Mouse (Mus musculus): ENCODE data around the gene BC005624.
"Not testable (repeated sequence)": the region's sequence is repeated elsewhere in the genome, so short reads cannot be mapped to it uniquely, and the experiment has no call there.

The BC005624 gene

DNA sequence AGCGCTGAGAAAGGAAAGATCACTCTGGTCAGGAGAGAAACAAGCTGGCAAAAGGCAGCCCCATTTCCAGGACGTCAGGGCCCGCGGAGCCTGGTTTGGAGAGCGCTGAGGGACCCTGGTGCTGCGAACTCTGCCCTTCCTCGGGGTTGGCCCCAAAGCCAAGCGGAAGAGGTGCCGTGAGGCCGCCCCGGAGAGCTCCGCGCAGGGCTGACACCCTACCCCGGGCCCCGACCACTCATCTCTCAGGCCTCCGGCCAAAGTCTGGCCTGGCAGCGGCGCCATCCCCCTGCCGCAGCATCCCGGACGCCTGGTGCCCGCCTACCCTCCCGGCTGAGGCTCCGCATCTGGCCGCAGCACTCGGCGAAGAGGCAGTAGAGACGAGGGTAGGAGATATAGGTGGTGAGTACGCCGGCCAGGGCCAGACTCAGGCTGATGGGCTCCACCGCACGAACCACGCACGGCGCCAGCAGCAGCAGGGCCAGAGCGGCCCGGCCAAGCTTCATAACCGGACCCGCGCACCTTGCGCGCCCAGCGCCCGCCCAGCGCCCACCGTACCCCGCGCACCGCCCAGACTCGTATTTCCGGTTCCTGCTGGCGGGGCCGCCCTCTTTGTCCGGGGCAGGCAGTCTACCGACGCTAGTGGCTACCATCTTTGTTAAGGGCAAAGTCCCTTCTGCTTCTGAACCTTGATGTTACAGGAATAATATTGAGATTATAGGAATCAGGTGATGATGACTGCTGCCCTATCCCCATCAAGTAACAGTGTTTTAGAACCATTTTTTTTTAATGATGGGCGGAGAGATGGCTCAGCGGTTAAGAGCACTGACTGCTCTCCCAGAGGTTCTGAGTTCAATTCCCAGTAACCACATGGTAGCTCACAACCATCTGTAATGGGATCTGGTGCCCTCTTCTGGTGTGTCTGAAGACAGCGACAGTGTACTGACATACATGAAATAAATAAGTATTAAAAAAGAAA, 14.4 kb downstream of the BC005624 start, which contains the start of gene Tor1a:
Gene Tor1a, minus strand, starts transcription at position 582 of the 976 bp plus-strand sequence.
- in situ Hi-C loops (cut with MboI): no loop called here

DNA sequence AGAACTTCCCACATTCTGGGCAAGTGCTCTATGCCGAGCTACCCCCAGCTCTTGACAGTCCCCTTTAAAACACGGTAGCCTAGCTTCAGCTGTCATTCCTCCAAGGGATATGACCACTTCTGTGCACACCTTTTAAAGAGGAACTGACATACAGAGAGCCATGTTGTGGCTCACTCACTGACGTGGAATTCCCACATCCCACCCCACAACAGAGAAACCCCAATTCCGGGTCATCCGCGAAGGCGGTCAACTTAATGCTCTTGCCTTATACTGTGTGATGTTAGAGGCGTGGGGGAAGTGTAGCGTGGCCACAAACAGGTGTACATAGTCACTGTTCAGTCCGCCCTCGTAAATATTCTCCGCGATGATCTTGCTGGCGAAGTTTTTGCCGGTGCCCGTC, 15.2 kb downstream of the BC005624 start:
- in situ Hi-C loops (cut with MboI): no loop called here

DNA sequence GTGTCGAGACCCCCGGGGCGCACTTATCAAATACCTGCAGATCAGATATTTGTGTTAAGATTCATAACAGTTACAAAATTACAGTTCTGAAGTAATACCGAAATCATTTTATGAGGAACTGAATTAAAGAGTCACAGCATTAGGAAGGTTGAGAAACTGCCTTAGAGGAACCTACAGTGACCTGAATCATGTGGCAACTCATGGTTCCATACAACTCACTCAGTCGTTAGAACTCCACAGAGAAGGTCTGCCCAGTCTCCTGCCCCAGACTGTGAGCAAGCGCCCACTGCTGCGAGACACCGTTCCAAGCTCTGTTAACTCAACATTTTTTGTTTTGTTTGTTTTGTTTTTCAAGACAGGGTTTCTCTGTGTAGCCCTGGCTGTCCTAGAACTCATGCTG, 16.4 kb downstream of the BC005624 start:
- in situ Hi-C loops (cut with MboI): no loop called here

DNA sequence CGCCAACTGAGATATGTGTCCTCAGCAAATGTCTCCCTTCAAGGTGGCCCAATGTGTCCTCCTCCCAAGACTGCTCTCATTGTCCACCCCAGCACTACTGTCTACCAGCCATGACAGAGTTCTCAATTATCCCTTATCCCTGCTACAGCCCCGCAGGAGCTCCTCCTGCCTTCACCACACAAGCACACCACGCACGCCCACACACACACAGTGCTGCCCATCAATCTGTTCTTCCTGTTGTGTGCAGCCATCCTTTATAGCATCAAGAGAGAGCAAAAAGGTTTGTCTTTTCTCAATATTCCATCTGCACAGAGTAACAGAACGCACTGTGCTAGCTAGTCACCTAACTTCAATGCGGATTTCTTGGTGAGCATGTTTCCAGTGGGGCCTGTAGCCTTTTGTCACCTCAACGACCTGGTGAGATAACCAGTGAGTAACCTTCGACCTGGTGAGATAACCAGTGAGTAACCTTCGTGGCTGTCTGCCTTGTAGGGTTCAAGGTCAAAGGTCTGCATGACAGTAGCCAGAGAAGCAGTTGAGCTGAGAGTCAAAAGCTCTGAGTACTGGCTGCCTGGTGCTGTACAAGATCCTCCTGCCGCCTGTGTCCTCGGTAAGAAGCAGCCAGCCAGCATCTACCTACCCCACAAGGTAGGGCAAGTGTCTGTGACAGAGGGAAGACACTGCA, 19.3 kb downstream of the BC005624 start:
- in situ Hi-C loops (cut with MboI): no loop called here

DNA sequence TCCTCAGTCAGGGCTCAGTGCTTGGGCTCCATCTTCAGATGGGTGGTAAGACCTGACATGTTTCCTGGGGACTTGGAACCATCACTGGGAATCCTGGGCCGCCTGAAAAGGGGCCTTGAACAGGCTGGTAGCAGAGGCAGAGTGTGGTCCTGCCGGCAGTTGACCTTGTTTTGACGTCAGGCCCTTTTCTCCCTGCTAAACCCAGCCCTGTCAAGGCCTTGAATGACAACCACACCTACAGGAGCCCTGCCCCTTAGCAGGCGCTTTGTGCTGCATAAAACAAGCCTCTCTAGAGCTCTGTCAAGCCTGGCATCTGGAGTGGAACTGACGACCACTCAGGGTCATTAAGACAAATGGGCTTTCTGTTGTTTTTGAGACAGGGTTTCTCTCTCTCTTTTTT, 22.1 kb downstream of the BC005624 start:
- in situ Hi-C loops (cut with MboI): no loop called here

DNA sequence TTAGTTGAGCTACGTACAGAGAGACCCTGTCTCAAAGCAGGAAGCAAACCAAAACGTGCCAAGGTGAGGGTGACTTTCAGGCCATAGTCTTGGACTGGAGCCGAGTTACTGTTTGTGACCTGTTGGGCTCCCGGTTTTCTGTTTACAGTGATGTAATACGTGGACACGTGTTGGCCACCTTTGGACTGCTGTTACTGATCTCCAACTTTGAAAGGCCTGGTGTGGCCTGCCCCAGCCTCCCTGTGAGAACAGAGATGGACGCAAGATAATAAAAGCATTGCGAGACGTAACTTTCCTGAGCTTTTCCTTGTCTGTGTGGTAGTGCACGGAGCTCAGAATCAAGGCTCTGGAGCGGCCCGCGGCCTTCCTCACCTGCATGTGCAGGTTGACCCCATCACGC, 23.3 kb downstream of the BC005624 start:
- in situ Hi-C loops (cut with MboI): no loop called here

DNA sequence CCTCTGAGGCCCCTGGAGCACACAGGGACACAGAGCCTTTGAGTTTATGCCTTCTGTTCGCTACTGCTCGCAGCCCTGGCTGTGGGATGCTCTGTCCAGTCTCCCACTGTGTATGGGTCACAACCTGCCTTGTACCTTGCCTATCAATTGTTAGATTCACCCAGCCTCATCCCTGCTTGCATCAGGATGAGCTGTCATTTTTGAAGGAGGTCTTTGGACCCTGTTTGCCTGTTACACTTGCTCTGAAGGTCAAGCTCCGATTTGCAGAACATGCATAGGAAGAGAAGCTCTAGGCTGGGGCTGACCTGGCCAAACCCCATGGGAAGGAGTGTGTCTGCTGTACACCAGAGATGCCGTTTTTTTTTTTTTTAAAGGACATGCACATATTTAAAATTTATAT, 24.5 kb downstream of the BC005624 start:
- in situ Hi-C loops (cut with MboI): no loop called here

DNA sequence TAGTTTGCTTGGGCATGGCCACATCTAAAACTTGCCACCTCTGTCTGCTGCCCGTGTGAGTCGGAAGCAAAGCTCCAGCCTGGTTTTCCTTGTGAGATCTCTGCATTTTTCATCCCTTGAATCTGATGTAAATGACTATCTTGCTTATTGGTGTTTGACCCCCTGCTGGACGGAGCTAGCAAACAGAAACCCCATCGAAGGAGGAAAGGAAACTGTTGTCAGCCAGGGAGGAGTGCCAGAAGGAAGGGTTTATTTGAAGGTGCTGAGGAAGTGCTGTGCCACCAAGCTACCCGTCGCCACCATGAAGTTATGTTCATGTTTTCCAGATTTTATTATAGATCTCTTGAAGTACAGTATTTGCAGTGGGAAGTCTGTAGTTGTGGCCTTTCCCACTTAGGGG, 27.2 kb downstream of the BC005624 start:
- in situ Hi-C loops (cut with MboI): no loop called here

DNA sequence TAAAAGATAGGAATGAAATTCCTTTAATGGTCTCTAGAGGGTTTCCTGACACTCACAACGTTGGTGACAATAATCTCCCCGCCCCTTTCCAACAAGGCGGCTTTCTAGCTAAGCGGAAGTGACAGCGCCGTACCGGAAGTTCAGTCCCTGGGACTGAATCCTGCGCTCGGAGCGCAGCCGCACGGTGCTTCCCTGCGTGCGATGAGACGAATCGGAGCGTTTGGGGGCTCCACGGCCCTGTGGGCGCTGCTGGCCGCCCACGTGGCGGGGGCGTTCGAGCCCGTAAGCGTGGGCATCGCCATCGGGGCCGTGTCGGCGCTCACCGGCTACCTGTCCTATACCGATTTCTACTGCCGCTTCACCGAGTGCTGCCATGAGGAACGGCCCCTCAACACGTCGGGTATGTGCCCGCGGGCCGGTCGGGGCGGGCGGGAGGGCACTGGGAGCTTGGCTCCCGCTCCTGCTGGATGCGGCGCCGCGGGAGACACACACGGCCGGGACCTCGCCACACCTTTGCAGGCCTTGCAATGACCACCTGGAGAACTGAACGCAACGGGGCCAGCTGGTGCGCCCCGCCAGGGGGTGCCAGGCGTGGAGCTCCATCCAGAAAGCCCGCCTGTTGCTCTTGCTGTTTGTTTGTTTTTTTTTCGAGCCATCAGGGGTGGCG, 29.0 kb downstream of the BC005624 start, which contains the start of gene Tor1b:
Gene Tor1b, plus strand, starts transcription at position 136 of the 667 bp plus-strand sequence.
- in situ Hi-C loops (cut with MboI): no loop called here

DNA sequence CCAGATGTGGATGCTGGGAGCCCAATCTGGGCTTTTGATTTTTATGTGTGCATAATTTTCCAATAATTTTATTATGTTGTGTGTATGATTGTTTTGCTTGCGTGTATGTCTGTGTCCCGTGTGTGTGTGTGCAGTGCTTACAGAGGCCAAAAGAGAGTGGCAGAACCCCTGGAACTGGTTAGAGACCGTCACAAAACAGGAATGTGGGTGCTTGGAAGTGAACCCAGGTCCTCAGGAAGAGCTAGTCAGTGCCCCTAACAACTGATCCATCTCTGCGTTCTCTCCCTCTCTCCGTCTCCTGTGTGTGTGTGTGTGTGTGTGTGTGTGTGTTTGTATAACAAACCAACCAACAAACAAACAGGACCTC, 29.6 kb downstream of the BC005624 start:
- in situ Hi-C loops (cut with MboI): no loop called here

DNA sequence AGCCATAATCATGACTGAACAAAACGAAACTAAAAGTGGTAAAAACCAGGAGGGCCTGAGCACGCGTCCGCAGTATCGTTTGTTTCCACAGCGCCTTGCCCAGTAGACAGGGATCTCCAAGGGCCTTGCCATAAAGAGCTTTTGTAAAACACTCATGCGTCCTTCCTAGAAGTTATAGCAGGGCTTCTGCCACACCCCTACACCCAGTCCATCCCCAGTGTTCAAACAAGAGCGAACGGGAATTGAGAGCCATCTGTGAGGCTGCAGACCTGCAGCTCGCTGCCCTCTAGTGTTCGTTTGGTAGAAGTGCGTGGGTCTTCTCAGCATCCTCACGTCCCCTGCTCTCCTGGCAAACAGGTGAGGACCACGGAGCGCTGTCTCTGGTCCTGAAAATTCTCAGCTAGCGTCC, 39.4 kb downstream of the BC005624 start:
- in situ Hi-C loops (cut with MboI): no loop called here

DNA sequence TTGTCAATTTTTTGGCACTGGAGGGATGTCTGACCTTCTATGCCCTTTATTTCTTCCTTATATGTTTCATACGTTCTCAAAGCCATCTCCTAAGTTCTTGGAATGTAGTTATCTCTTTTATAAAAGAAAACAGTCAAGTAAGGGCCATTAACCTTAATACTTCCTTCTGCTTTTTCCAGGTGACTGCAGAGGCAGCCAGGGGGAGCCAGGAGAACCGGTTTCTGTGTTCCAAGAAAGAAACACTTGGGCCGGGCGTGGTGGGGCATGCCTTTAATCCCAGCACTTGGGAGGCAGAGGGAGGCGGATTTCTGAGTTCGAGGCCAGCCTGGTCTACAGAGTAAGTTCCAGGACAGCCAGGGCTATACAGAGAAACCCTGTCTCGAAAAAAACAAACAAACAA, 39.9 kb downstream of the BC005624 start:
- in situ Hi-C loops (cut with MboI): not testable (repeated sequence)

DNA sequence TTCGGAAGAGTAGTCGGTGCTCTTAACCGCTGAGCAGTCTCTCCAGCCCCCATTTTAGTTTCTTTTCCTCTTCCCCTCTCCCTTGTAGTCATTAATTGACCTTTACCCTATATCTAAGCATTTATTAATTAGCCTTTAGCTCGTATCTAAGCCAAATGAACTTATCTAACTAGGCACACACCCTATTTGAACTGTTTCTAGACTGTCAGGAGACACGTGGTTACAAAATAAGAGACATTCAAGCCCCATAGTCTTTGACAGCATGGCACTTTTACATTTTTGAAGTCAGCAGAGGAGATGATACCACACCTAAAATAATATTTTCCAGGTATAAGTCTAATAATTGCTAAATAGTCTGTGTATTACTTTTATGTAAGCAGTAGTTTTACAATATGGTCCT, 40.4 kb downstream of the BC005624 start:
- in situ Hi-C loops (cut with MboI): no loop called here

DNA sequence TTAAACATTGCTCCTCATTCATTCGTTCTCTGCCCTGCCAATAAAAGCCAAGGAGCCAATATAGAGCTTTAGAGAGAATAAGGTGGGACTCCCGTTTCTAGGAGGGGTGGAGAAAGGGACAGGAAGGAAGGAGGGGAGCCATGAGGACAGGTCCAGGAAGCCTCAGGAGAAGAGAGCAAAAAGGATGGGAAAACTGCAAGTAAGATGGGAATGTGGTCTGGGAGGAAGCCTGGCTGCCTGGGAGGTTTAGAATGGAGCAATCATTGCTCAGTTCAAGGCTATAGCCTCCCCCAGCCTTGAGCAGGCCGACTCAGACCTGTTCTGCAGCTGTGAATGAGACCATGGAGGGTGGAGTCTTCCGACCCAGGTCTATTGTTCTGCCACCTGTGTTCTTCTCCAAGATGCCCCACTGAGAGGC, 43.4 kb downstream of the BC005624 start:
- in situ Hi-C loops (cut with MboI): no loop called here

DNA sequence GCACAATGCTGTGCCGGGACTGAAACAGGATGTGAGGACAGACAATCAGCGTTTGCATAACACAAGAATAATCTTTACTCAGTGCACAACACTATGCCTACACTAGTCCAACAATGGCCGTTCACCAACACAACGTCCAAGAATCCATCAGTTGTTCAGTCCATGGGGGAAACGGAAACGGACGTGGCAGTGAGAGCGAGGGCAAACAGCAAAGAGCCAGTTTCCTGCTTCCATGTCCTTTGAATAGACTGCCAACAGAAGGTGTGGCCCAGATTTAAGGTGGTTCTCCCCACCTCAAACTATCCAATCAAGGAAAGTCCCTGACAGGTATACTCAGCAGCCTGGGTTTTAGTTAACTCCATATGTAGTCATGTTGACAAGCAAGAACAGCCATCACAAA, 44.3 kb downstream of the BC005624 start:
- in situ Hi-C loops (cut with MboI): no loop called here

DNA sequence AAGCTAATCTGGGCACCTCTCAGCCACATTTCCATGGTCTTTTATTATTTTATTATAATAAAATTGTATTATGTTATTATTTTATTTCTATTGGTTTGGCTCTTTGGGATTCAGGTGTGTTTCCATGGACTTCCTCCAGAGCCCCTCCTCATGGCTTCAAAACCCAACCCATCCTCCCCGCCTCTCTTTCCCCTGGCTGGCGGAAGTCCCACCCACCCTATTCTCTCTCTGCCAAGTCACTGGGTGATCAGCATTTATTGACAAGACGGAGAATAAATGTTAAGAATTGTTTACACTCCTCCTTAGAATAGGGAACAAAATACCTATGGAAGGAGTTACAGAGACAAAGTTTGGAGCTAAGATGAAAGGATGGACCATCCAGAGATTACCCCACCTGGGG, 45.2 kb downstream of the BC005624 start:
- in situ Hi-C loops (cut with MboI): no loop called here

DNA sequence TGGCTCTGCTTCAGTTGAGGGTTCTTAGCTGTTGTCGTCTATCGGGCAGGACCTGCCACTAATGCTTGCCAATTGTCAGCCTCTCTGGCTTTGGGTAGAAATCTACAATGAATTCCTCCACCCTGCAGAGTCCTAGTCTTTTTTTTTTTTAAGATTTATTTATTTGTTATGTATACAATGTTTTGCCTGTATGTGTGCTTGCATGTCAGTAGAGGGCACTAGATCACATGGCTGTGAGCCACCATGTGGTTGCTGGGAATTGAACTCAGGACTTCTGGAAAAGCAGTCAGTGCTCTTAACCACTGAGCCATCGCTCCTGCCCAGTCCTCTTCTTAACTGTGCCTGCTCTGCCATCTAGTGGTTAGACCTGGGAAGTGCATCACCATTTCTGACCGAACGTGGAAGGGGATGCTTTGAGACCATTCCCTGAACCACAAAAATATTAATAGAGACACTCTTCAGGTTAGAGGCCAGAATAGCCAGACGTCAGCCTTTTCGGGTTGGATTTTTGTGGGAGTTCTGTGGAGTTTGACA, 48.0 kb downstream of the BC005624 start:
- in situ Hi-C loops (cut with MboI): no loop called here

DNA sequence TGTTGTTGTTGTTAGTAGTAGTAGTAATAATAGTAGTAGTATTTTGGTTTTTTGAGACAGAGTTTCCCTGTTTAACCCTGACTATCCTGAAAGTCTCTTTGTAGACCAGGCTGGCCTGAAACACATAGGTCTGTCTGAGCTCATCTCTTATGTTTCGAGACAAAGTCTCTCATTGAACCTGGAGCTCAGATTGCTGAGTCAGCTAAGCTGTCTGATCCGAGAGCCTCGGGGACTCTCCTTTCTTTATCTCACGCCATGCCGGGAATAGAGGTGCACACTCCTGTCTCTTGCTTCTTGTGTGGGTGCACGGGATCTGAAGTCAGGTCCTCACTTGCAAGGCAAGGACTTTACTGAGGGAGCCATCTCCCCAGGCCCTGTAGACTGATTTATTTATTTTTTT, 49.0 kb downstream of the BC005624 start:
- in situ Hi-C loops (cut with MboI): no loop called here

DNA sequence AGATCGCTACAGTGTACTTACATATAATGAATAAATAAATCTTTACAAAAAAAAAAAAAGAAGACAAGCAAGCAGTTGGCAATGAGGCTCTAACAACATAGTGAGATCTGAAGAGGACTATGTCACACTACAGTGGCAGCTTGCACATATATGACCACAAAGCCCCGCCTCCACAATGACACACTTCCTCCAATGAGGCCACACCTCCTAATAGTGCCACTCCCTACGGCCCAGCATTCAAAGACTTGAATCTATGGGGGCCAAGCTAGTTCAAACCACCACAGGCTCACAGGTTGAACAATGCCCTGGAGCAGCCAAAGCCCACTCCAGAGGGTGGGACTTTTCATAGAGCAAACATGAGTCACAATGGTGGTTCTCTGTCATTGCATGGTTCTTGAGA, 50.1 kb downstream of the BC005624 start:
- in situ Hi-C loops (cut with MboI): no loop called here

DNA sequence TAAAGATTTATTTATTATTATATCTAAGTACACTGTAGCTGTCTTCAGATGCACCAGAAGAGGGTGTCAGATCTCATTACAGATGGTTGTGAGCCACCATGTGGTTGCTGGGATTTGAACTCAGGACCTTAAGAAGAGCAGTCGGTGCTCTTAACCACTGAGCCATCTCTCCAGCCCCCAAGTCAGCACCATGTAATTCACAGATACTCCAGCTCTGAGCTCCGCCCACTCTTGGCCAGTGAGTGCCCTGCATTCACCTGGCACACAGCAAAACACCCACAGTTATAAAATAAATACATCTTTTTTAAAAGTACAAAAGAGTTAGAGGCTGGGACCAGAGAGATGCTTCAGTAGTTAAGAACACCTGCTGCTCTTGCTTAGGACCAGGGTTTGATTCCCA, 51.2 kb downstream of the BC005624 start:
- in situ Hi-C loops (cut with MboI): not testable (repeated sequence)

DNA sequence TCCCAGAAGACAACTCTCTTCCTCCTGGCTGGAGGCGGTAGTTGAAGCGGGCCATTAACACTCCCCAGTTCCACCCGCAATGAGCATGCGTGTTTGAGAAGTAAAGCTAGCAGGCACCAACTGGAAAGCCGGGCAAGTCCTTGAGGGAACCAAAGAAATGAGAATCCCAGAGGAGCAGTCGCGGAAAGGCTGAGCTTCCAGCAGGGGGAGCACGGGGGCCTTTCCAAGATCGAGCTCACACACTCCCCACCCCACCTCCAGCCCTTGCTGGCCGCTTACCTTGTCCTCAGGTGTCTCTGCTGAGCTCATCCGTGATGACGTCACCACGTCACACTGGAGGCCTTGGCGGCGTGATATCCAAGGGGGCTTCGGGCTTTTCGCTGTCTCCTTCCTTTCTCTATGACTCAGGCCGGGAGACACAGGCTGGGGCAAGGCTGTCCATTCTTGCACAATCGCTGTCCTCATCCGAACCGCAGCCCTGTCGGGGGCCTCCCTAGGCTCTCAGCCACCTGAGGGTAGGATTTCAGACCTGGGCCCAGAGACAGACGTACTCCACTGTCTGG, 52.4 kb downstream of the BC005624 start, which contains the start of gene Ptges:
Gene Ptges, minus strand, starts transcription at position 381 of the 563 bp plus-strand sequence.
- in situ Hi-C loops (cut with MboI): no loop called here
